Mouse (Mus musculus): Measurements from ENCODE around the gene Babam2.

Gene Babam2

DNA sequence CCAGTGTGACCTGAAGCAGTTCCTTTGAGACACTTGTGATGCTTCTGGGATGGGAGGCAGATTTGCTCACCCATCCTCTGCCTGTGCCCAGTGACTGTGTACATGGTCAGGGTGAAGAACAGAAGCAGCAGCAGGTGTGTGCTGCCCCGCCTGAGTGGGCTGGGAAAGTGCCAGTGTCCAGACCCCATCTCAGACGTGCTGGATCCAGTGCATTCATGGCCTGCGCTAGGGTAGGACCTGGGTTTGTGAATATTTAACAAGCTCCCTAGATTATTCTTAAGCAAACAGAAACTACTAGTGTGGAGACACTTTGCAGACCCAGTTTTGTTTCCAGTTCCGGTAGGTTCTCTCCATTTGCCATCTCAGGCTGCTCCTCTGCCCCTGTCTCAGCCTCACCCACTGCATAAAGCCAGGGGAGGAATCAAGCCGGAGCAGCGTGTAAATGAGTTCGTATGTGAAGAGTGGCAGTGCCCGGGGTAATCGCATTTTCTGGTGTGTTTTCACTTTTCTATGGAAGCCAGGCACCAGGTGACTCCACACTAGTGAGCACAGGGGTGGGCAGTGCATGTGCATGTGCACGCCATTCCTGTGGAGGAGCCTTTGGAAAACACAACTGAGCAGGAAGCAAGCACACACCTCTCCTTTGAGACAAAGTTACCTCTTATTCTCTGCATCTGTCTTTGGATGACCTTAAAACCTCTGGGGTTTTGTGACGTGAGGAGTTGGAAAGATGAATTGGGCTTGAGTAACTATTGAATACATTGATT is 290.2 kb downstream of the Babam2 start:
- no peak for DNase-seq (ENCODE audit: low spot score)

DNA sequence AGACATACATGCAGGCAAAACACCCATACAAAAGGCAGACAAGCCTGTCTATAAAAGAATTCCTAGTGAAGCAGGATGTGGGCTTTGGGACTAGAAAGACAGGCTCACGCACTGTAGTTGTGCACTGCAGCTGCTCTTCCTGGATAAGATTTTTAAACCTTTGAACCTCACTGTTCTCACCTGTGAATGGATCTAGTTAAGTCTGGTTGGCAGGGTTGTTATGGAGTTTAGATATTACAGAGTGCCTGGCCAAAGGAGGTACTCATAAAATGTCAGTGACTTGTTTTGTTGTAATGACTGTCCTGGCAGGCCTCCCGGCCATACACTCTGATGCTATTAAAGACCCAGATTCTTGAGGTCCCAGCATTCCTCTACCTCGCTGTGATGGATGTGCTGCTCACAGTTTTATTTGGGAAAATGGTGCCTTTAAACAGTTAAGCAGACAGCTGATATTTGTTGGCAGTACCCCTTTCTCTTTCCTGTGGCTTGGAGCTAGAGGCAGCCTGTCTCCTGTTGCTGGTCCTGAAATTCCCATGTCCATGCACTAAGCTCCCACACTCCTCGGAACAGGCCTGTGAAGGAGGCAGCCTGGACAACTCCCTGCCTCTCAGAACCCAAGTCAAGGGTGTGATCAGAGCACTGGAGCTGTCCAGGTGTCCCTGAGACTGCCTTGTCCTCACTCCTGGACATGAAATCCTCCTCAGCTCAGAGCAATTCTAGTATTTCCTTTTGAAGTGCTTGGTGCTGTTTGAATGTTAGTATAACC is 299.9 kb downstream of the Babam2 start:
- no peak for DNase-seq (ENCODE audit: low spot score)

DNA sequence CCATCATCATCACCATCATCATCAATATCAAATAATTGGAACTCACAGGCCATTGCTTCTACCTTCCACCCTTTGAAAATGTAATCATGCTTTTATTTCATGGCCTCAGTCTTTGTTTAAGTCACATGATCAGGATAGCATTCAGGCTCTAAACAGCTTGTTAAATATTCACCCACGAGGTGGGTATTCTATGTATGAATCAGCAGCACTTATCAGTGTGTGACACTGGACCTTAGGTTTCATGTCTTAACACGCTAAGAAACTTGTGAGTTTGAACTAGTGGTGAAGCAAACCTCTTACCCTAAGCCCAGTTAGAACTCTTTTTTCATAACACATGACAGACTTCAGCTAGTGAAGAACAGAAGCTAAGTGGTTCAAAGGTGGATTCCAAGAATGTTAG is 301.3 kb downstream of the Babam2 start:
- no peak for DNase-seq (ENCODE audit: low spot score)

DNA sequence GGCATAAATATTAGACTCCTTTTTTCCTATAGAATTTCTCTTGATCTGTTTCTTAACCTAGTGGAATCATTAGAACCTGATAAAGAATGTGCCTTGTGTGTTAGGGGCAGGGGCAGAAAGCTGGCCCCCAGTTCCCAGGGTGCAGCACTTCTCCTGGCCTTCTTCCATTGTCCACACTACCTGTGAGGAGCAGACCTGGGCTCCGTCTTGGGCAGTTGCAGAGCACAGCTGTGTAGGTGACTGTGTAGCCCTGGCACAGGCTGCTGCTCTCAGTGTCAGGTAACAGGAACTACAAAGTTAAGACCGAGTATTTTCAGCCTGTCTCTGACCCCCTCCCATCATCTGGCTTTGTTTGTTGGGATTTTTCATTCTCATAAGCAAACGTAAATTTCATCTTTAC is 302.6 kb downstream of the Babam2 start:
- no peak for DNase-seq (ENCODE audit: low spot score)

DNA sequence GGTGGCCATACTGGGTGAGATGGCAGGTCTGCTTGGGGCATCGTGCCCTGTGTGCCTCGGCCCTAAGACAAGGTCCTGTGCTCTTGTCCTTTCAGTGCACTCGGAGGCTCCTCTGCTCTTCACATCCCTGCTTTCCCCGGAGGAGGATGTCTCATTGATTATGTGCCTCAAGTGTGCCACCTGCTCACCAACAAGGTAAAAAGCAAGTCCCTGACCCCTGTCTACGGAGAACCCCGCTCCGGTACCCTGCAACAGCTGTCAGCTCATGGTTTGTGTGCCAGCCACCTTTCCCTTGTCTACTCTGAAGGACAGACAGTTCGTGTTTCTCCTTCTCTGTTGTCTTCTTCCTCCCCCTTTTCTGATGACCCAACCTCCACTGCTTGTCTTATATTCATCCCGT is 303.8 kb downstream of the Babam2 start:
- no peak for DNase-seq (ENCODE audit: low spot score)

DNA sequence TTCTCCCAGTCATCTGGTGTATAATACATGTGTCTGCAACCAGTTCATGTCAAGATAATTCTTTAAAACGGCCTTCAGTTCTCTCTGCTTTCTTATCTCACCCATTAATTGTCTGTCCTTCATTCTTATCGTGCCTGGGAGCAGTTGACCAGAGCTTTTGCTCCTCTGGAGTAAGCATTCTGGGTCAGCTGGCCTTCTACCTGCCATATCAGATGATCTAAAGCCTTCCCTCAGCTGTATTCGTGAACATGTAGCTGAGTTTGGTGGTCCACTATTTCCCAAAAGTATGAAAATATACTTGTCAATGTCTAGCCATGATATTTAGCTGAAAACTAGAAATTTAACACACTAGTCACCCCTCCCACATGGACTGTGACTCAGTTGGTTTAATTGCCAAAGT is 304.3 kb downstream of the Babam2 start:
- DNase-seq (ENCODE audit: low spot score) = no peak

DNA sequence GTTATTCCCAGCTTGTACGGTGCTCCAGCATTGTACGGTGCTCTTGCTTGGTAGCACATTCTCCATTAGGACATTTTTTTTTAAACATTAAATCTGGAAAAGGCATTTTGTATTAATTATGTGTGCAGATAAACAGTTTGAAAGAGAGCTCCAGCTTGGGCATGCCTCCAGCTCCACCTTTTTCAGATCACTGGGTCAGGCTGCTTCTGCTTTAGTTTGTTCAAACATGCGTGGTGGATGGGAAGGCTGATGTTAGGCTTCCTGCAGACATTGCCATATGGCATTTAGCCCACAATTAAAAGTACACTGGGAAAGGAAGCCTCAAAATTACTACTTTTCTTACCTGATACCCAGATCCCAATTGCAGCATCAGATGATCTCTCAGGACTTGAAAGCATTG is 310.9 kb downstream of the Babam2 start:
- DNase-seq (ENCODE audit: low spot score) = no peak

DNA sequence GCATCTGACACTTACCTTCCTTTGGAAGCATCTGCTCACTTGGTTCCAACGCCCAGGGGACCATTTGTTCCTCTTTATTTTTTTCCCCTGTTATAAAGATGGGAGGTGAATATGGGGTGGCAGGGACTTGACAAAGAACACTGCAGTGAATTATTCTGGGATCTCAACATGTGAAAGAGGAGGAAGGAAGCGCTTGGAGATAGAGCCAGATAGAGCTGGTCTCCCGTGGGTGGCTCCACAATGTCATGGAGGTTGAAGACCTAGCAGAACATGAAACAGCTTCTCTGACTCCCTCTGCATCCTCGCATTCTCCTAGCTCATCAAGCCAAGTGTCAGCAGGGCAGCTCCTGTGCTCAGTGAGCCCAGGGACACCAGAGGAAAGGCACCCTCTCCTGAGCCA is 312.6 kb downstream of the Babam2 start:
- DNase-seq (ENCODE audit: low spot score) = no peak

DNA sequence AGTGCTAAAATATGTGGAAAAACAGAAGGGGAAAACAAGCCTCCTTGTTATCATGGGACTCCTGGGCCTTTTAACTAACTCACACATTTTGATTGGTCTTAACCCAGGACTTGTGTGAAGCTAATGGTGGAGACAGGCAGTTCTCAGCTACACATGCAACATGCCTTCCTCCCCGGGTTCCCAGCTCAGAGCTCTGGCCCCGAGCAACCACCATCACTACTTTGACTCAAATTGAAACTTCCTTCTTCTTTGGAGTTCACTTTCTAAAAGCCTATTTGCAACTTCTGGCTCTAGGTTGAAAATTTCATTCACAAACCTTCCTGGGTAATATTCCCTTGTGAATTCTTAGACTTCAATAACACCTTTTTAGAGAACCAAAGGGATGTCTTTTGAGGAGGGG is 315.6 kb downstream of the Babam2 start:
- DNase-seq (ENCODE audit: low spot score) = no peak

DNA sequence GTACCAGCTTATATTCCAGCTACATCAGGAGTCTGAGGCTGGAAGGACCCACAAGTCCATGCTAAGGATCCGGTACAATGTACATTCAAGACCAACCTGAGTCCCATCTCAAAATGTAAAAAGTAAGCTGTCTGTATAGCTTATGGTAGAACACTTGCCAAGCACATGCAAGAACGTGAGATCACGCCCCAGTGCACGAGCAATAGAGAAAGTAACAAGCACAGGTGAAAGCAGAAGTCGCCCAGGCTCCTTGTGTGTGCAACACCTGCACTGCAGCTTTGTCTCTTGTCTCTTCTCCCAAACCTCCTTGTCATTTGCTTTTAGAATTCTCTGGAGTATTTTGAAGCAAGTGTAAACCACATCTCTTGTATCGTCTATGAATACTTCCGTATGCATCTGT is 317.3 kb downstream of the Babam2 start:
- no peak for DNase-seq (ENCODE audit: low spot score)

DNA sequence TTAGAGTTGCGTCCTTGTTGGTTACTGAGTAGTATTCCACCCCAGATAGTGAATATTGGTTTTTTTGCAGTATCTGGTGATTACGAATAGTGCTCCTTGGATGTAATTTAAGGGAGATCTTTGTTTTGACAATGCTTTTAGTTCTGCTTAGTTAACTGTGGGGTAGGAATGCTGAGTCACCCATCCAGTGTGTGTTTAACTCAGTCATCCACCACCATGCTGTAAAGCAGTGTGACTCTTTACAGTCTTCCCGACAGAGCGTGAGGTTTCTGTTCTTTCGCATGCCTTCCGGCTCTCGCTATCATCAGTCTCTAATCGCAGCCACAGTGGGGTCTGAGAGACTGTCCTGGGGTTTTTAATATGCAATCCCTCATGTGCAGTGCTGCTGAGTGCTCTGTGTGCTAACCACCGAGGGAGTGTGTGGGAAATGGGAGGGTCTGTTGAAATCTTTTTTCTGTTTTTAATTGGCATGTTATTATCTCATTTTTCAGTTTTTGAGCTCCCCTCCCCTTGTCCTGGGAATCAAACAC is 318.5 kb downstream of the Babam2 start:
- DNase-seq (ENCODE audit: low spot score) = no peak

DNA sequence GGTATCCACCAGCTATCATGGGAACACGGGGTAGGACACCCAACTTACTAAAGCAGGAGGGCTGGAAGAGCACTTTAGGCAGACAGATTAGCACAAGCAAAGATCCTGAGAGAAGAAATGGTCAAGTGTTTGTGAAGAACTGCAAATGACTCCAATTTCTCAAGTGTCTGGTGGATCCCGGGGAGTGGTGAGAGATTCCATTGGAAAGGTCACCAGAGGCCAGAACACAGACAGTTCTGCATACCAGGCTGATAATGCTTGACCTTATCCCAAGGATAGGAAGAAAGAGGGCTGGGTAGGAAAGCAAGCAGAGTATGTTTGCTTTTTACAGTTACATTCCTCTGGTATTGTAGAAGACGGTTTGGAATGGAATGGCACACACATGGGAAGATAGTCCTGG is 320.2 kb downstream of the Babam2 start:
- no peak for DNase-seq (ENCODE audit: low spot score)

DNA sequence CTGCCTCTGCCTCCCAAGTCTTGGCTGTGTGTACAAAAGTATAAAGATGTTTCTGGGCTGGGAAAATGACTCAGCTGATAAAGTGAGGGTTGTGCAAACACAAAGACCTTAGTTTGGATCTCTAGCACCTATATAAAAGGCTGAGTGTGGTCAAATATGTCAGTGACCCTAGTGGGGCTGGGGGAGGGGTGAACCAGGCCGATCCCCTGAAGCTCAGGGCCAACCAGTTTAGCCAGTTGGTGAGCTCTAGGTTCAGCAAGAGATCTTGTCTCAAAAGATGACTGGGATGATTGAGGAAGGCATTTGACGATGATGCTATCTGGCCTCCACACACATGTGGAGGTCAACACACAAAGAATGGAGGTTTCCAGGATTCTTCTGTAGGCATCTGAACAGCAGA is 320.8 kb downstream of the Babam2 start:
- no peak for DNase-seq (ENCODE audit: low spot score)

DNA sequence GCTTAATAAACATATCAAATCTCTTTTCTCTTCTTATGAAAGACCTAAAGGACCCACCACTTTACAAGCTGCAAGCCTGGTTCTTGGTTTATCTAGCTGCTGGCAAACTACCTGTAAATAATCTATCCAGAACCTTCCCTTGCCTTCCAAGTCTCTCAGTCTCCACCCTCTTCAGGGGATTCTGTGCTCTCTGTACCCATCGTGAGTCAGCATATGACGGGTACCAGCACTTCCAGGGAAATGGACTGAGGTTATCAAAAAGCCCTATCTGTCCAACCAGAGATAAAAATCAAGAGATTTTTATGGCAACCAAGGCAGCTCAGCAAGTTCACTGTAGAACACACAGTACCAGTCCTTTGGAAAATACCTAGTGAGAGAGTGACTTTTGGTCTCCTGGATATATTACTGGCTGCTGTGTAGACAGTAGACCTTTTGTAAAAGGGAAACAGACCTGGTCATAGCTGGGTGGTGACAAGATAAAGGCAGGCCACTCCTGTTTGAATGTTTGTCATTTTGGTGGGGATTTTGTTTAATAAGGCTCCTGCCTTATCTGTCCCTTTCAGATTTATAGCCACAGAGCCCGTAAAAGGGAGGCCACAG is 332.4 kb downstream of the Babam2 start:
- DNase-seq (ENCODE audit: low spot score) = no peak

DNA sequence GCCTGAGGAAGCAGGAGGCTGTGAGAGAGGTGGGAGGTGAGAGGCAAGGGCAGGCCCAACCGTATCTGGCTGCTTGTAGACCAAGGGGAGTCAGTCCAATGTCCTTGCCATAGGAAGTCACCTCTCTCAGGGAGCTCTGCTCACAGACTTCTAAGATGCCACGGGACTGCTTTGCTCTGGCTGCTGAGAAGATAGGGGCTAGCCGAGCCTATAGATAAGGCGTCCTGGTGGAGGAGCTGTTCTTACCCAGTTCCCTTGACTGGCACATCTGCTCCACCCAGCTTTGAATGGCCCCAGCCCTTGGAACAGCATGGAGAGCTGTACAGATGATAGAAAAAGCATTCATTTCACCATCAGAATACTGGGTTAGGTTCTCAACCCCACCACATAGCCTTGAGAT is 335.7 kb downstream of the Babam2 start:
- DNase-seq (ENCODE audit: low spot score) = no peak

DNA sequence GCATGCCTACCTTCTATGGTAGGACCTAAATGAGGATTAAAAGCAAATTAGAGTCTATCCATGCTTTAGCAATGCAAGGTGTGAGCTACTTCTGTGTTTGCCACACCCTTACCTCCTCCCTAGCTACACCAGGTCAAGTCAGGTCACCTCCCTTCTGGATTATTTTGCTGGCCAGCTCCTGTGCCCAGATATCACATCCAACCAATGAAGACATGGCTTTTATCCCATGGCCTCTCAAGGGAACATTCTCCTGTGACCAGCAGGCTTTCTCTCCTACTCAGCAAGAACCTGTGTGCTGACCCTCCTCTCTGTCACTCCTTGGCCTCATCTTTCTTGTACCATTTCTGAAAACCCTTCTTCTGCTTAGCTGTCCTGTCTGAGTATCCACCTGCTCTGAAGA is 336.1 kb downstream of the Babam2 start:
- no peak for DNase-seq (ENCODE audit: low spot score)

DNA sequence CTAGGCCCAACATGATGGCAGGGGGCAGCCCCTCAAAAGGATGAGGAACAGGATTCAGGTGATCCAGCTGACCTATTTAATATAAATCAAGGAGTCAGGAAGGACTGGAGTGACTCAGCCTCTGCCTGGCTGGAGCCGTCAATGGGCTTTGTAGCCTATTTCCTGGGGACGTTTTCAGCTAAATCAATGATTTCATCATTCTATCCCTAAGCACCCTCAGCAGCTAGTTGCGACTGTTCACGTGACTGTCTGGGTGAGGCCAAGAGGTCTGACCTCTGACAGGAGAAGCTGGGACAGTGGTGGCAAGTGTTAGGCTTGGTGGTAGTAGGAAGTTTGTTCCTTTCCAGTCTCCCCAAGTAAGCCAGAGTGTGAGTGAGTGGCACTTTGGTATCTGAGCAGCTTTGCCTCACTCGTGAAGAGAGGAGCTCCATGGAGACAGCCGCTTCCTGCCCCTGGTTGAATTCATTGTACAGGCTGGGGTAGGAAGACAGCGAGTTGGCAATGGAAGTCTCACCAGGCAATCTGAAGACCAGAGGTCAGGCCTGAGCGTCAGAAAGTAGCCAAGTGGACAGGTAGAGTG is 337.1 kb downstream of the Babam2 start:
- DNase-seq (ENCODE audit: low spot score) = no peak

DNA sequence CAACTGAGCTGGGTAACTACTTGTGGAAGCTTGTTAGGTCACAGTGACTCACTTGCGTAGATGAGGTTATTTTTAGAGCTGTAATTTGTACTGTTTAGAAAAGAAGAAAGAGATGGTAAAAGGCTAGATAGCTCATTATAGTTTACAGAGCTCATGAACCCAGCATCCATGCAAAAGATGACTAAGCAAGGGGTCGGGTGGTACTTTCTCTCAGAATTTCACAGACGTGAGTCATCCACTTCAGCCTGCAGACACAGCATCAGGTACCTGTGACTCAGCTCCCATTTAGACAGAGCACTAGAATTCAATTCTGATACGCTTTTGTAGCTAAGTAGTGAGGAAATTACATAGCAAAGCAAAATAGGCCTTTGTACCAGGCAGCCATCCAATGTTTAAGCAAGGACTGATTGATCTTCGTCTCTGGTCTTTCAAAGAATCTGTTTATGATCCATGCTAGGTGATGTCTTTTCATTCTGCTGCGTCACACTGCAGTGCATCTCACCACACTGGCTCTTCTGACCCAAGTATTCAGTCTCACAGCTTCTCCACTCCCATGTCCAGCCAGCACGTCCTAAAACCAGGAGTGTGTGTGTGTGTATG is 338.3 kb downstream of the Babam2 start:
- no peak for DNase-seq (ENCODE audit: low spot score)

DNA sequence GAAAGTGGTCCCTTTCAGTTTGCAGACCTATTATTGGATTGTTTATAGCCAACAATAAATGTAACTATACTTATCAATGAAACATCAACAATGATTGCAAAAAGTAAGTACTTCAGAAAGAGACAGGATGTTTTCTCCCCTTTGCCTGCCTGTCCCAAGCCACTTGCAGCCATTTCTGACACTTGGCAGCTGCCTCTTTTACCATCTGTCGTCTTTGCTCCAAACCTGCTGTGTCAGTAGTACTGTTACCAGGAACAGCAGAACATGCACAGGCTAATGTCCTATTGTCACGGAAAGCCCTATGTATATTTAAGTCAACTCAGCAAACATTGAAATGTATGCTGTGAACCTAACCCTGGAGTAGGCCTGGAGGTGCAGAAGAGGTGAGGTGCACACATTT is 339.4 kb downstream of the Babam2 start:
- no peak for DNase-seq (ENCODE audit: low spot score)

DNA sequence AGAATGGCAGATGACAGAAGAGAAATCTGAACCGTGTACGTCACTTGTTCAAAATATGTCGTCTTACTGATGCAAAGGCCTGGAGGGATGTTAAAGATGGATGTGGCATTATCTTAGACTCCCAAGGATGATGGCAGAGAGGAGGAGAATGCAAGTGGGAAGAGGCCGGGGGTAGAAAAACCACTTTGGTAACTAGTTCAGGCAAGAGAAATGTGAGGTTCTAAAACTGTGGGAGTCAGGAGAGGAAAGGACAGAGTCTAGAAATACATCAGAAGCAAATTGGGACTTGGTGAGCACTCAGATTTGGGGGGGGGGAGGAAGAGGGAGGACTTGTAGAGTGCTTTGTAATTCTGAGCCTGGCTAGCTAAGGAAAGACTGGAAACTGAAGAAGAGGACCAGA is 340.1 kb downstream of the Babam2 start:
- DNase-seq (ENCODE audit: low spot score) = no peak

DNA sequence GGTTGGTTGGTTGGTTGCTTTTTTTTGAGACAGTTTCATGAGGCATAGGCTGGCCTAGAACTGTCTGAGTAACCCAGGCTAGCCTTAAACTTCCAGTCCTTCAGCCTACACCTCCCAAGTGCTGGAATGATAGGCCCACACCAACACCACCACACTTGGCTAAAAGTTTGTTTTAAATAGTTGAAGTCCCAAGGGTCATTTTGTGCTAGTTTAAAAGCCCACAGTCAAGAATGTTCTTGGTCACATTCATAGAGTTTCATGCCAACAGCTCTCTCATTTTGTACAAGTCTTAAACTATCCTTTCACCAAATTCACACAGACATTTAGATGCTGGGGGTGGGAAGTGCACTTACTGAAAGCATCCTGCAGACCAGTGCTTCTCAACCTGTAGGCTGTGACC is 341.5 kb downstream of the Babam2 start:
- no peak for DNase-seq (ENCODE audit: low spot score)

DNA sequence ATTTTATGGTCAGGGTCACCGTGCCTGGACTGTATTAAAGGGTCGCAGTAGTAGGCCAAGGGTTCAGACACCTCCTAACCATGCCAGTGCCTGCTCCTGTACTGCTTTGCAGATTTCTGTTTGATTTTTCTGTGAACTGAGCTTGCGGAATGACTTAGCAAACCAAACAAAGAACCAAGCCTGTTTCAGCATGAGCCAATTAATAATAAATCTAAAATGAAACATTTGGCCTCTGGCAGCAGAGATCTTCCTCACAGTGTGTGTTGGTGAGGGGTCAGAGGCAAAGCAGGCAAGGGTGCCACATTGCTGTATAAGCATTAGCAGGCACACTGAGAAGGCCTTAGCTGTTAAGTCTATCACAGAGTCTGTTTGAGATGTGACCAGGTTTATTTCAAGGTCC is 342.0 kb downstream of the Babam2 start:
- no peak for DNase-seq (ENCODE audit: low spot score)
